Mouse (Mus musculus): ENCODE results near the gene Inka1. TPM values are rescaled to one million over a fixed set of nuclear protein-coding genes. Genes with fewer than 3 reads are reported as not detected.

Inka1 gene
- polyA plus RNA-seq, 1 experiment: 7.9 TPM

GRCm38 (mm10) chr9:107935790-107936214 is 49.9 kb downstream of the Inka1 start:
- Histone ChIP-seq H3K27me3 (replicated peaks; ENCODE audit: control insufficient read depth, insufficient read depth, low read length) (peaks cover 5% of the 10 kb centered on the region; the same call in 1 of the 2 replicates), H3K27ac (ENCODE audit: insufficient read depth, low read depth, low read length) (no peak overlapping the region), H3K4me1 (ENCODE audit: control insufficient read depth, insufficient read depth, low read length) (no peaks in the 10 kb centered on the region), H3K36me3 (ENCODE audit: control insufficient read depth, insufficient read depth, low read length) (no peaks in the 10 kb centered on the region), H3K4me3 (ENCODE audit: insufficient read depth, low read depth, low read length) (no peak overlapping the region)
- 2% methylated on average over 40 of the region's 41 CpGs for WGBS
- DNase-seq: no peak
- TF ChIP-seq CTCF (conservative IDR thresholded peaks at IDR 0.05; ENCODE audit: insufficient read depth, insufficient read length, low read depth, low read length) (no peak), POLR2A (IDR thresholded peaks at IDR 0.05; ENCODE audit: low read depth, low read length) (no peak)

- no peak for DNase-seq
- 47% methylated on average over 2 of the region's 3 CpGs for WGBS
- Histone ChIP-seq H3K27me3 (replicated peaks; ENCODE audit: control insufficient read depth, insufficient read depth, low read length) (peaks cover 5% of the 10 kb centered on the region; the same call in 1 of the 2 replicates), H3K36me3 (ENCODE audit: control insufficient read depth, insufficient read depth, low read length) (no peaks in the 10 kb centered on the region), H3K27ac (ENCODE audit: insufficient read depth, low read depth, low read length) (no peak within 1 kb of the TSS), H3K4me3 (ENCODE audit: insufficient read depth, low read depth, low read length) (no peak within 1 kb of the TSS), H3K4me1 (ENCODE audit: control insufficient read depth, insufficient read depth, low read length) (no peaks in the 10 kb centered on the region)
- TF ChIP-seq CTCF (conservative IDR thresholded peaks at IDR 0.05; ENCODE audit: insufficient read depth, insufficient read length, low read depth, low read length) (no peak), POLR2A (IDR thresholded peaks at IDR 0.05; ENCODE audit: low read depth, low read length) (no peak)
Observed at GRCm38 (mm10) chr9:107935374-107935773, 50.3 kb downstream of the Inka1 start, which contains the start of gene Camkv. Gene Camkv (plus strand): TSS chr9:107935674.

Other genes starting within 250 kb of the Inka1 start
- gene Rbm5, start 214.9 kb downstream of the Inka1 start, polyA plus RNA-seq (2012; rRNA removed): 43.8 and 51.5 TPM in 2 replicates
- gene Rbm6, start 112.6 kb downstream of the Inka1 start, polyA plus RNA-seq (2012; rRNA removed): 13.0 and 14.2 TPM in 2 replicates
- 34.9 and 42.5 TPM in 2 replicates for gene Mon1a, start 97.7 kb downstream of the Inka1 start, polyA plus RNA-seq (2012; rRNA removed)
- gene Mst1r, start 79.0 kb downstream of the Inka1 start, polyA plus RNA-seq (2012; rRNA removed): 1.2 and 2.8 TPM in 2 replicates
- 0.05 and 0.11 TPM in 2 replicates for gene Actl11, start 57.4 kb downstream of the Inka1 start, polyA plus RNA-seq (2012; rRNA removed)
- gene Camkv, start 50.2 kb downstream of the Inka1 start, polyA plus RNA-seq (2012; rRNA removed): not detected in 2 replicates
- 0.26 and 0.28 TPM in 2 replicates for gene Traip, start 35.7 kb downstream of the Inka1 start, polyA plus RNA-seq (2012; rRNA removed)
- 42.4 and 43.0 TPM in 2 replicates for gene Uba7, start 10.4 kb downstream of the Inka1 start, polyA plus RNA-seq (2012; rRNA removed)
- gene Gm20661, start 2.8 kb downstream of the Inka1 start, polyA plus RNA-seq (2012; rRNA removed): 0.11 and 0.14 TPM in 2 replicates
- gene Cdhr4, start 6.6 kb upstream of the Inka1 start, polyA plus RNA-seq (2012; rRNA removed): 0.94 and 2.6 TPM in 2 replicates
- gene Gm20662, start 10.5 kb upstream of the Inka1 start, polyA plus RNA-seq (2012; rRNA removed): 0.55 and 2.5 TPM in 2 replicates
- gene Ip6k1, start 16.6 kb upstream of the Inka1 start, polyA plus RNA-seq (2012; rRNA removed): 78.9 and 79.0 TPM in 2 replicates
- 14.0 and 16.0 TPM in 2 replicates for gene Gmppb, start 63.4 kb upstream of the Inka1 start, polyA plus RNA-seq (2012; rRNA removed)
- gene Amigo3, start 67.3 kb upstream of the Inka1 start, polyA plus RNA-seq (2012; rRNA removed): 1.2 and 1.3 TPM in 2 replicates
- 0.31 and 0.39 TPM in 2 replicates for gene Mst1, start 94.6 kb upstream of the Inka1 start, polyA plus RNA-seq (2012; rRNA removed)
- 92.1 and 106 TPM in 2 replicates for gene Rnf123, start 97.5 kb upstream of the Inka1 start, polyA plus RNA-seq (2012; rRNA removed)
- gene Apeh, start 108.7 kb upstream of the Inka1 start, polyA plus RNA-seq (2012; rRNA removed): 299 and 327 TPM in 2 replicates
- gene Bsn, start 204.5 kb upstream of the Inka1 start, polyA plus RNA-seq (2012; rRNA removed): 0.15 and 0.17 TPM in 2 replicates